27 mouse cellular contexts compared by ENCODE assay signal in the genomic region with DNA sequence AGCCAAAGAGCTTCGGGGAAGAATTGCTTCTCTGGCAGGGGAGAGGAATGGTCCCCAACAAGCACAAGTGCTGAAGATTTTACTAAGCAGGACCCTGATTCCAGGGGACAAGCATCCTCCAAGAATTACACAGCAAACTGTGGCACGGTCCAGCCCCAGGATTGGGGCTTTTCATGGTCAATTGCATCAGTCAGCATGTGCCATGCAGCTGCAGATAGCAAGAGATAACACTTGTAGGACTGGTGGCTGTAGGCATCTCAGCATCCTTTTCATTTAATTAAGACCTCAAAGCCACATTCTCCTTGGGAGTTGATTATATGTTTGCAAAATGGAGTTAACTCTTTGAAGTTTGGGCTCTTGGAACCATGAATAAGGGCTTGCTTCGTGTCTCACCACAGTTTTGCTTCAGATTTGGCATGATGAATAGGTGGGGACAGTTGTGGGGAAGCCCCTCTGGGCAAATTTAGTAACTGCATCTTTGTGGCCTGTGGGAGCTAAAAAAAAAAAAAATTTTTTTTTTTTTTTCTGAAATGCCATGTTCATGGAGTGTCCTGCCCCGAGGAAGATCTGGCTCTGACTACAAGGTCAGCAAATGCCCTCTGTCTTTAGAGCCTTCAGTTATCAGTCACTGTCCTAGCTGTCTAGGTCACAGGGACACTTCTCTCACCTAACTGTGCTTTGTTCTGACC. TPM values are rescaled to one million over a fixed set of nuclear protein-coding genes. Genes with fewer than 3 reads are reported as not detected.
"Had no signal": no experiment of that assay in that cellular context is flagged by ENCODE, and none has a peak within 500 bp of the region (broad histone marks: within the 10 kb centered on the region; RNA-seq: fewer than 3 reads in every experiment).

No protein-coding gene starts in this region.

- H3K4me3 ChIP-seq: gastrocnemius, adult 2 months; heart, embryonic 10.5 days; heart, embryonic 12.5 days; hindbrain, embryonic 10.5 days; hindbrain, embryonic 12.5 days; intestine, embryonic 15.5 days; layer of hippocampus, adult 2 months; left cerebral cortex, adult 2 months; limb, embryonic 10.5 days; limb, embryonic 12.5 days; liver, embryonic 13.5 days; liver, embryonic 15.5 days had no signal

- H3K4me1 ChIP-seq: heart, embryonic 10.5 days; heart, embryonic 12.5 days; hindbrain, embryonic 10.5 days; hindbrain, embryonic 12.5 days; intestine, embryonic 15.5 days; limb, embryonic 12.5 days; liver, embryonic 13.5 days; liver, embryonic 15.5 days had no signal

- H3K36me3 ChIP-seq: heart, embryonic 10.5 days; heart, embryonic 12.5 days; hindbrain, embryonic 10.5 days; hindbrain, embryonic 12.5 days; intestine, embryonic 15.5 days; limb, embryonic 10.5 days; limb, embryonic 12.5 days; liver, embryonic 13.5 days; liver, embryonic 15.5 days had no signal

- H3K27ac ChIP-seq: gastrocnemius, adult 2 months; heart, embryonic 10.5 days; hindbrain, embryonic 10.5 days; hindbrain, embryonic 12.5 days; hindbrain, embryonic 14.5 days; intestine, embryonic 15.5 days; layer of hippocampus, adult 2 months; left cerebral cortex, adult 2 months; limb, embryonic 10.5 days; limb, embryonic 12.5 days; liver, embryonic 13.5 days; liver, embryonic 15.5 days had no signal

- DNase-seq: gastrocnemius, adult 2 months; gastrocnemius, postnatal 10 days; gastrocnemius, postnatal 25 days; heart, adult 18-20 months; heart, postnatal 10 days; heart, postnatal 4 days; kidney, adult 18-20 months; kidney, adult 8-10 months; kidney, postnatal 10 days; kidney, postnatal 25 days; kidney, postnatal 4 days; liver; liver, embryonic 13.5 days had no signal

- H3K9ac ChIP-seq: heart, embryonic 12.5 days; hindbrain, embryonic 12.5 days; hindbrain, embryonic 14.5 days; intestine, embryonic 15.5 days; limb, embryonic 12.5 days; liver, embryonic 13.5 days; liver, embryonic 15.5 days had no signal

- H3K9me3 ChIP-seq: heart, embryonic 10.5 days; heart, embryonic 12.5 days; hindbrain, embryonic 10.5 days; hindbrain, embryonic 12.5 days; intestine, embryonic 15.5 days; limb, embryonic 10.5 days; limb, embryonic 12.5 days; liver, embryonic 13.5 days; liver, embryonic 15.5 days had no signal

- H3K27me3 ChIP-seq: heart, embryonic 12.5 days; hindbrain, embryonic 12.5 days; intestine, embryonic 15.5 days; limb, embryonic 12.5 days; liver, embryonic 13.5 days; liver, embryonic 15.5 days had no signal

- H3K4me2 ChIP-seq: heart, embryonic 12.5 days; hindbrain, embryonic 12.5 days; hindbrain, embryonic 14.5 days; intestine, embryonic 15.5 days; limb, embryonic 12.5 days; liver, embryonic 11.5 days; liver, embryonic 13.5 days; liver, embryonic 15.5 days had no signal

RNA-seq across cellular contexts. Expression of gene Smpd3, which starts 22.0 kb away (rescaled TPM):
- total RNA-seq: granulocyte monocyte progenitor cell, adult 5-6 weeks had no signal
- polyA plus RNA-seq: inflammation-experienced regulatory T-cells, adult 6 months had no signal
